8 mouse cellular contexts compared by ENCODE assay signal in the genomic region with DNA sequence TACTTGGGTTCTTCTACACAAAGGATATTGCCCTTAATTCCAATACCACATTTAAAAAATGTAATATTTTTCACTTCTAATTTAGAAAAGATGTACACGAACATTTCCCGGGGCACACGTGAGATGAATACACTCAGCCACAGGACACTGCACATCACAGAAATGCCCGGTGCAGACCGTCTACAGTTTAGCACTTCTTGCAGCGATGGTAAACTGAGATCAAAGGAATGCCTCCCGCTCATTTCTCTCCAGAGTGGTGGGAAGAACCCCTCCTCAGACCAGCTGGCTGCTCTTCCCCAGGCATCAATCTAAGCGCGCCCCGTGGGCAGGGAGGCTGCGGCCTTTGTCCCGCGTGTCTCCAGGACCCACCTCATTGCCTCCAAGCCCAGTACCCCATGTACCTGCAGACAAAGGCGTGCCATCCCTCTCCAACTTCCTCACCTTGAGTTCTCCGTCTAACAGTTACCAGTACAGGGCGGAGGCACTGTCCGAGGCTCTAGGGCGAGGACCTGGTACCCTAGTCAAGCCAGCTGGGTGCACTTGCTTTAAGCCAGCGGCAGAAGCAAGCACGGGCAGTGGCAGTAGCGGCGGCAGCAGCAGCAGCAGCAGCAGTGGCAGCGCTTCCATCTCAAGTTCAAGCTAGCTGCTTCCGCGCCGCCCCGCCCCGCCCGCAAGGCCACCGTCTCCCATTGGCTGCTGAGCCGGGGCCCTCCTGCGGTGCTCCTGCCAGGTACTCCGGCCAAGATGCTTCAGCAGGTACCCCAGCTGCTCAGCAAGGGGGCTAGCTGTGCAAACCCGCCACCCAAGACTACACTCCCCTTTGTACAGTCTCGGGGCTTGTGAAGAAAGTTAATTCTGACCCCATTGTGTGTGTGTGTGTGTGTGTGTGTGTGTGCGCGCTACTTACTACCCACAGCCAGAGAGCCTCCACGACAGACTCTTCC.
A peak's percentile ranks its signal among the peaks of the same experiment; 100 is the strongest.
DNase-seq lines count a peak whose midpoint lies in the region; TF ChIP-seq lines count a peak whose summit lies in the region.

No protein-coding gene starts in this region.

- DNase-seq in right cerebral cortex, postnatal 10 days (ENCODE audit: low spot score in 2 of 2) = peak; percentile 55 to 64
- no peak for DNase-seq in right cerebral cortex, postnatal 25 days
- DNase-seq in embryo, embryonic 10.5 days (ENCODE audit: low spot score) = peak; percentile 66
- DNase-seq in heart, adult 8-10 months (ENCODE audit: low spot score) = peak; percentile 19
- peak; percentile 63 for DNase-seq in kidney, adult 11 months
- peak; percentile 59 for DNase-seq in lung, adult 2 months
- DNase-seq in ovary, adult 18-20 months (ENCODE audit: low spot score) = peak; percentile 38
- no peak for DNase-seq in c-Kit-positive CD71-positive TER-119-positive erythroid progenitor cells, embryonic 14.5 days (ENCODE audit: low spot score)

- 19% methylated on average over 38 of the region's 38 CpGs for WGBS in lung, adult 2 months

- TF ChIP-seq POLR2A in lung, adult 2 months (IDR thresholded peaks at IDR 0.05; ENCODE audit: borderline replicate concordance, extremely low read depth, low read depth, low read length) = no peak

- no peak for TF ChIP-seq CTCF in lung, adult 2 months (IDR thresholded peaks at IDR 0.05; ENCODE audit: insufficient read depth, low read length)

- peak overlapping the region; percentile 48 for H3K4me3 ChIP-seq in lung, adult 2 months (replicated peaks; ENCODE audit: extremely low read depth, low read depth, low read length)

- peaks cover 8% of the 10 kb centered on the region; the same call in 1 of the 2 replicates for H3K4me1 ChIP-seq in lung, adult 2 months (ENCODE audit: control insufficient read depth, insufficient read depth, low read length)

Comparison
In these comparisons a context has a peak if more than half of its experiments do, and no peak if none do; other contexts are left out.
1. DNase-seq: peak in right cerebral cortex, postnatal 10 days (2 of 2), embryo, embryonic 10.5 days (single experiment), heart, adult 8-10 months (single experiment), kidney, adult 11 months (single experiment), lung, adult 2 months (single experiment) and ovary, adult 18-20 months (single experiment); none in right cerebral cortex, postnatal 25 days (single experiment) and c-Kit-positive CD71-positive TER-119-positive erythroid progenitor cells, embryonic 14.5 days (single experiment).